Mouse (Mus musculus) neural tube, embryonic 12.5 days (tissue): Measurements from ENCODE around the gene Nlrc5. TPM values are rescaled to one million over a fixed set of nuclear protein-coding genes. Genes with fewer than 3 reads are reported as not detected.

ENCODE experiments used
- ATAC-seq: fragments of 200-750 bp; cut with Nextera tagmentation; 2 replicates; pipeline ENCODE4 v1.8.0; 2017; ENCODE audit warnings: low read depth, mild to moderate bottlenecking, moderate TSS enrichment, moderate library complexity; ENCODE audit not compliant: low FRiP score
- H3K27ac ChIP-seq: fragments of 300-500 bp; sonication (generic); 2 replicates; pipeline ENCODE4 v1.5.1; 2016
- H3K27me3 ChIP-seq: fragments of 300-500 bp; sonication (generic); replicated peaks from 2 replicates; pipeline ENCODE4 v1.6.1; 2016; ENCODE audit warnings: mild to moderate bottlenecking
- H3K36me3 ChIP-seq: fragments of 300-500 bp; sonication (generic); 2 replicates; pipeline ENCODE4 v1.6.1; 2016; ENCODE audit warnings: mild to moderate bottlenecking
- H3K4me1 ChIP-seq: fragments of 300-500 bp; sonication (generic); 2 replicates; pipeline ENCODE4 v1.6.1; 2016
- H3K4me2 ChIP-seq: fragments of 300-500 bp; sonication (generic); replicated peaks from 2 replicates; pipeline ENCODE4 v1.6.1; 2016; ENCODE audit warnings: mild to moderate bottlenecking
- H3K4me3 ChIP-seq: fragments of 300-500 bp; sonication (generic); 2 replicates; pipeline ENCODE4 v1.5.1; 2016
- H3K9ac ChIP-seq: fragments of 300-500 bp; sonication (generic); 2 replicates; pipeline ENCODE4 v1.6.1; 2016; ENCODE audit warnings: mild to moderate bottlenecking
- H3K9me3 ChIP-seq: fragments of 300-500 bp; sonication (generic); 2 replicates; pipeline ENCODE4 v1.6.1; 2016; ENCODE audit warnings: mild to moderate bottlenecking
- WGBS: fragments of 180-500 bp; shearing (Covaris S2); methylation state at CpG from one replicate; pipeline ENCODE4 v1.1.7; 2016; 5-methylcytosine and 5-hydroxymethylcytosine counted together
- polyA plus RNA-seq: library from polyadenylated mRNA; unstranded; fragments of >200 nt; fragmentation: Nextera tagmentation; extraction: Ambion mirVana; gene quantifications from 2 replicates; pipeline ENCODE4 v1.2.1, GENCODE M21; 2016

The Nlrc5 gene
- polyA plus RNA-seq, 1 experiment from 2014 or later, result 0.39 TPM

DNA sequence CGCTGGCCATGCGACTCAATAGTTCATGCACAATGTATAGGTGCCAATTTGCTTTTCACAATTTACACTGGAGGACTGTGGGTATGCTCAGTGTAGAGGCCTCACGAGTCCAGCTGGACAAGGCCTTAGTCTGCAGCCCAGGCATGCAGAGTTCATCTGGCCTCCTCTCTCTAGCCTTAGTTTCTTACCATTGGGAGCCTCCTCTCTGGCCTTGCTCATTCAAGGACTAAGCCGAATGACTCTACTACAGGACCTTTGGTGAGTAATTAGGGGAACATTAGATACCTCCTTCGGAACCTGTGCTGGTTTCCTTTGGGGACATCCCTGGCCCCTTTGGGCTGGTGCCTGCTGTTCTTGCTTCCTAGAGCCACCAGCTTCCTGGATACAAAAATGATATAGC, 84.9 kb downstream of the Nlrc5 start:
- H3K27ac ChIP-seq, result no peak overlapping the region
- no peak overlapping the region for H3K9ac ChIP-seq
- no peak for ATAC-seq
- no peak overlapping the region for H3K4me3 ChIP-seq
- H3K27me3 ChIP-seq, result no peaks in the 10 kb centered on the region
- H3K9me3 ChIP-seq, result no peaks in the 10 kb centered on the region
- WGBS, result 90% methylated on average over 5 of the region's 5 CpGs
- H3K4me2 ChIP-seq, result no peak overlapping the region
- no peaks in the 10 kb centered on the region for H3K36me3 ChIP-seq
- H3K4me1 ChIP-seq, result no peaks in the 10 kb centered on the region

DNA sequence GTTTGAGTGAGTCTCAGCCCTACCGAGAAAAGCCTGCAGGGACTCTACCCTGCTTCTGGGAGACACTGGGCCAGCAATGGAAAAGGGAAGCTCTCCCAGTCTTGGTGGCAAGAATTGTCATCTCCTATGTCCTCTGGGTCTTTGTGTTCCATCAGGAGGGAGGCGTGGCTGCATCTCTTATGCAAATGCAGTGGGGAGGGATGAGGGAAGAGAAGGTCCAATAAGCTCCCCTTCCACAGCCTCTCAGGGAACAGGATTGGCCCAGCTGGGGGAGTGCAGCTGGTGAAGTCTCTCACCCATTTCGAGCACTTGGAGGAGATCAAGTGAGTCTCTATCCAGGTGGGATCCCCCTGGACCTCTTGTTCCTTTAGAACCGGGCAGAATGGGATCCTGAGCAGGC, 87.3 kb downstream of the Nlrc5 start:
- Histone ChIP-seq H3K36me3 (no peaks in the 10 kb centered on the region), H3K4me3 (no peak overlapping the region), H3K4me1 (no peaks in the 10 kb centered on the region), H3K9ac (no peak overlapping the region), H3K27me3 (no peaks in the 10 kb centered on the region), H3K9me3 (no peaks in the 10 kb centered on the region), H3K4me2 (no peak overlapping the region), H3K27ac (no peak overlapping the region)
- no peak for ATAC-seq
- 52% methylated on average over 4 of the region's 4 CpGs for WGBS

DNA sequence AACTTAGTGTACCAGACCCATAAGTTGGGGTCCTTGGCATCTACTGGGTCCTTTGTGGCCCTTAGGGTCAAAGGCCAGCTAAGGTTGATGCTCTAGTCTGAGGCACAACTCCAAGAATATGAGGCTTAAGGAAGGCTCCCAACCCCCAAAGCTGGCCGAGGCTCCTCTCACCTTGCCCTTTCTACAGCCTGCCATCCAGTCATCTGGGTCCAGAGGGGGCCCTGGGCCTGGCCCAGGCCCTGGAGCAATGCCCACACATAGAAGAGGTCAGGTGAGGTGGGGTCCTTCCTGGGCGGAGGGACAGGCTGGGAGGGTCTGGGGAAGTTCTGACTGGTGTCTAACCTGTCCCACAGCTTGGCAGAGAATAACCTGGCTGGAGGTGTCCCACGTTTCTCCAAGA, 88.3 kb downstream of the Nlrc5 start:
- H3K9me3 ChIP-seq, result no peaks in the 10 kb centered on the region
- WGBS, result 86% methylated on average over 3 of the region's 3 CpGs
- H3K4me3 ChIP-seq, result no peak overlapping the region
- H3K4me1 ChIP-seq, result no peaks in the 10 kb centered on the region
- ATAC-seq, result no peak
- no peak overlapping the region for H3K27ac ChIP-seq
- H3K36me3 ChIP-seq, result no peaks in the 10 kb centered on the region
- H3K9ac ChIP-seq, result no peak overlapping the region
- H3K4me2 ChIP-seq, result no peak overlapping the region
- no peaks in the 10 kb centered on the region for H3K27me3 ChIP-seq

DNA sequence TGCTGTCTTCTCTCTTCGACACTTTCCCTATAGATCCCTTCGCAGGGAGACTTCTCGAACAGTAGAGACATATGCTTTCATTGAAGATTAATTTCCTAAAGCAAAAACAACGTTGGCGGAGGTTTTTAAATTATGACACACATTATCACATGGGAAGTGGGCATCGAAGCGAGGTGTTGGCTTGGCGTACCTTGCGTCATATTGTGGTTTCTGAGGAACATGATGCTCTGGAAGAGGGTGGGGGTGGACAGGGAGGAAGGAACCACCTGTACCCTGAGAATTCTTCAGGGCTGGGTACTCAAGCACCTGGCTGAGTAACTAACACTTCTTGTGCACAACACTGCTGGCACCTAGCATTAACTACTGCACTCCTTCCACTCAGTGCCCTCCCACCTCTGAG, 90.4 kb downstream of the Nlrc5 start:
- WGBS, result 91% methylated on average over 9 of the region's 9 CpGs
- H3K4me3 ChIP-seq, result no peak overlapping the region
- no peaks in the 10 kb centered on the region for H3K27me3 ChIP-seq
- no peaks in the 10 kb centered on the region for H3K9me3 ChIP-seq
- no peaks in the 10 kb centered on the region for H3K4me1 ChIP-seq
- H3K9ac ChIP-seq, result no peak overlapping the region
- no peaks in the 10 kb centered on the region for H3K36me3 ChIP-seq
- no peak overlapping the region for H3K27ac ChIP-seq
- no peak overlapping the region for H3K4me2 ChIP-seq
- no peak for ATAC-seq

DNA sequence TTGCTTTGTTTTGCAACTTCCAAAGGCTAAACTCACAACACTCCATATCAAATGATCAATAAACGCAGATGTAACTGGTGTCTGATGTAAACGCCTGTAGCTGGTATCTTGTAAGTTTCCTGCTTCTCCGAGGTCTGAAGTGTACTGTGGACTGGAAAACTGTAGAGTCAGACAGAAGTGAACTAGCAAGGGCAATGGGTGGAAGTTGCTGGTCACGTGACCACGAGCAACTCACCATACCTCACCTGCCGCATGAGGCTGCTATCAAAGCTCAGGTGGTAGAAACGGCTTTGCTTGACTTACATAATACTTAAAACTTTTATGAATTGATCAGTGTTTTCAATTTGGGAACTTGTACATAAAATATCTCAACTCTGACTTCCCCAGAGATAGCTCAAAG, 93.0 kb downstream of the Nlrc5 start:
- Histone ChIP-seq H3K9me3 (no peaks in the 10 kb centered on the region), H3K27me3 (peaks cover 15% of the 10 kb centered on the region; the same call in 1 of the 2 replicates), H3K4me1 (no peaks in the 10 kb centered on the region), H3K4me2 (no peak overlapping the region), H3K4me3 (no peak overlapping the region), H3K9ac (no peak overlapping the region), H3K27ac (no peak overlapping the region), H3K36me3 (no peaks in the 10 kb centered on the region)
- ATAC-seq, result no peak
- 84% methylated on average over 7 of the region's 7 CpGs for WGBS

DNA sequence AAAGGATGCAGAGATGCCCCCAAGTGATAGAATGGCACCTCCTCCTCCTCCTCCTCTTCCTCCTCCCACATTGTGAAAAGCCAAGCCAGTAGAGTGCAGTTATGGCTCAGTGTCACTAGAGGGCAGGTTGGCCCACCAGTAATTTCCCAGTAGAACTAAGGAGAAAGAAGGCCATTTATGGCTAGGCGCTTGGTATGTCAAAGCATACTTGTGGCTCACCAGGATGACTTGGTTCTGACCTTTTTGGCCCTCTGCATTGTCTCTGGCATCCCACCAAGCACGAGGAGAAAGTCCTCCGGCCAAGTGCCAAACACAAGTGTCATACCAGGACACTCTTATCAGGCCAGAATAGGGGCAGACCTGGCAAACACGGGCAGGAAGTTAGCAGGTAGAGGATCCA, 94.1 kb downstream of the Nlrc5 start:
- H3K4me2 ChIP-seq, result no peak overlapping the region
- ATAC-seq, result no peak
- H3K4me3 ChIP-seq, result no peak overlapping the region
- no peaks in the 10 kb centered on the region for H3K36me3 ChIP-seq
- H3K9ac ChIP-seq, result no peak overlapping the region
- 41% methylated on average over 4 of the region's 4 CpGs for WGBS
- H3K9me3 ChIP-seq, result no peaks in the 10 kb centered on the region
- no peak overlapping the region for H3K27ac ChIP-seq
- H3K4me1 ChIP-seq, result peaks cover 7% of the 10 kb centered on the region; the same call in 1 of the 2 replicates
- H3K27me3 ChIP-seq, result peaks cover 24% of the 10 kb centered on the region

DNA sequence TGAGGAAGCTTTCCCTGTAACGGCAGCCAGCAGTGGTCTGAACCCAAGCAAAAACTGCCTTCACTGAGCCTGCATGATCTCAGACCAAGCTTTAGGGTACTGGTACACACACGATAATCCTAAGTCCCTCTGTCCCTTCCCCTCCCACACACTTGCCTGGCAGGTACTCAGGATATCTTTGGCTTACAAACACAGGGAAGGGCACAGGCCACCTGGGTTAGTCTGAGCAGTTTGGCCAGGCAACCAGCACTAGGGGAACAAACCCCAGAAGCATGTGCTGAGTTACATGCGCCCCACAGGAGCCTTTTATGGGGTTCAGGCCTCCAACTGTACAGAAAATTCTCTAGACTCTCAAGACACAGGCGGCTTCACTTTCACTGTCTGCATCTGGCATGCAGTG, 95.7 kb downstream of the Nlrc5 start:
- H3K4me1 ChIP-seq, result peaks cover 16% of the 10 kb centered on the region
- WGBS, result 72% methylated on average over 4 of the region's 4 CpGs
- no peak overlapping the region for H3K4me3 ChIP-seq
- no peak for ATAC-seq
- no peaks in the 10 kb centered on the region for H3K36me3 ChIP-seq
- no peak overlapping the region for H3K27ac ChIP-seq
- no peak overlapping the region for H3K4me2 ChIP-seq
- H3K9ac ChIP-seq, result no peak overlapping the region
- peaks cover 39% of the 10 kb centered on the region for H3K27me3 ChIP-seq
- no peaks in the 10 kb centered on the region for H3K9me3 ChIP-seq

DNA sequence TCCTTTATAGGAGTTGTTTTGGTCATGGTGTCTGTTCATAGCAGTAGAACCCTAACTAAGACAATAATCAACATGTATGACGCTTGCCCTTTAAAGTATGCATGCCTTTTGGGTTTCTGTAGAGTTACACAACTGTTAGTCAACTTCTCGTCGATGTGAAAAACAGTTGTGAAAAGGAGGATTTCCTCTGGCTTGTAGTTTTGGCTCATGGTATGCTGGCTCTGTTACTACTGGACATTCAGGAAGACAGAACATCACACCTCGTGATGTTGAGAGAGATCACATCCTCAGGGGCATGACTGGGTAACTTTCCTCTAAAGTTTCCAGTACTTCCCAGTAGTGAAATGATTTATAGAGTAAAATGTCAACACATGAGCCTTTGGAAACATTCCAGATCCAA, 96.5 kb downstream of the Nlrc5 start:
- WGBS, result 94% methylated on average over 4 of the region's 4 CpGs
- peaks cover 40% of the 10 kb centered on the region for H3K27me3 ChIP-seq
- no peak for ATAC-seq
- no peaks in the 10 kb centered on the region for H3K9me3 ChIP-seq
- H3K9ac ChIP-seq, result no peak overlapping the region
- H3K4me3 ChIP-seq, result no peak overlapping the region
- peaks cover 21% of the 10 kb centered on the region for H3K4me1 ChIP-seq
- H3K27ac ChIP-seq, result no peak overlapping the region
- no peaks in the 10 kb centered on the region for H3K36me3 ChIP-seq
- no peak overlapping the region for H3K4me2 ChIP-seq

DNA sequence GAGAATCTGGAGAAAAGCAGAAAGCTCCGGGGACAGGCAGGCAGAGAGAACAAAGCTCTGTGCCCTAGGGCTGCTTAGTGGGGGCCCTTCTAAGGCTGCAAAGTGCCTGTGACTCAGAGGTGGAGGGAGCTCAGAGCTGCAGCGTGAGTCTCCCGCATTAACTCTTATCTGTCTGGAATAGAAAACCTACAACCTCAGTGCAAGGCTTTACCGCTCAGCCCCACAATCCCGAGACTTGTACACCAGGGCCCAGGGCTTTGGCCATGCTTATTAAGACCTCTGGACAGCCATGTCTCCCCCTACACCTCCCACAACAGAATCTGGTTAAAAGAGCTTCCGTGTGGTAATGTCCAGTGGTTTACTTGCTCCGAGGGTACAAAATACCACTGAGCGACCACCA, 97.8 kb downstream of the Nlrc5 start:
- no peaks in the 10 kb centered on the region for H3K9me3 ChIP-seq
- WGBS, result 2% methylated on average over 8 of the region's 8 CpGs
- ATAC-seq, result no peak
- H3K4me3 ChIP-seq, result no peak overlapping the region
- peak overlapping the region; percentile 95 for H3K4me2 ChIP-seq
- peaks cover 22% of the 10 kb centered on the region for H3K4me1 ChIP-seq
- H3K9ac ChIP-seq, result no peak overlapping the region
- no peaks in the 10 kb centered on the region for H3K36me3 ChIP-seq
- peaks cover 42% of the 10 kb centered on the region for H3K27me3 ChIP-seq
- H3K27ac ChIP-seq, result no peak overlapping the region

DNA sequence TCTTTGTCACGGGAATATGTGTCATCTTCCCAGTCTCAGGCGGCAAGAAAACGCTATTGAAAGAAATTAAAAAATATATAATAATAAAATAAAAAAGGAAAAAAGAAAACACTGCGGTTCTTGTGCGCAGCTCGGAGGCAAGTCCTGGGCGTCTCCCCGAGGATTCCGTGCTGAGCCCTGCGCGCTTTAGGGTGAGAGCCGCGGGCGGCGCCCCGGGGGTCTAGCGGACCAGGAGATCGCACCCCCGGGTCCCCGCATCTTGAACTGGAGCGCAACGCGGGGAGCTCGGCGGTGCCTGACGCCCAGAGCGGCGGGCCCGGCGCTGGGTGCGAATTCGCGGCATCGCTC, 98.3 kb downstream of the Nlrc5 start:
- peak overlapping the region; percentile 95 for H3K4me2 ChIP-seq
- H3K27ac ChIP-seq, result no peak overlapping the region
- whole genome bisulfite sequencing, result under 1% methylated on average over 34 of the region's 34 CpGs
- H3K4me1 ChIP-seq, result peaks cover 22% of the 10 kb centered on the region
- H3K4me3 ChIP-seq, result peak overlapping the region; percentile 58
- peaks cover 46% of the 10 kb centered on the region for H3K27me3 ChIP-seq
- no peaks in the 10 kb centered on the region for H3K36me3 ChIP-seq
- peak overlapping the region; percentile 76 for H3K9ac ChIP-seq
- H3K9me3 ChIP-seq, result no peaks in the 10 kb centered on the region
- no peak for ATAC-seq

DNA sequence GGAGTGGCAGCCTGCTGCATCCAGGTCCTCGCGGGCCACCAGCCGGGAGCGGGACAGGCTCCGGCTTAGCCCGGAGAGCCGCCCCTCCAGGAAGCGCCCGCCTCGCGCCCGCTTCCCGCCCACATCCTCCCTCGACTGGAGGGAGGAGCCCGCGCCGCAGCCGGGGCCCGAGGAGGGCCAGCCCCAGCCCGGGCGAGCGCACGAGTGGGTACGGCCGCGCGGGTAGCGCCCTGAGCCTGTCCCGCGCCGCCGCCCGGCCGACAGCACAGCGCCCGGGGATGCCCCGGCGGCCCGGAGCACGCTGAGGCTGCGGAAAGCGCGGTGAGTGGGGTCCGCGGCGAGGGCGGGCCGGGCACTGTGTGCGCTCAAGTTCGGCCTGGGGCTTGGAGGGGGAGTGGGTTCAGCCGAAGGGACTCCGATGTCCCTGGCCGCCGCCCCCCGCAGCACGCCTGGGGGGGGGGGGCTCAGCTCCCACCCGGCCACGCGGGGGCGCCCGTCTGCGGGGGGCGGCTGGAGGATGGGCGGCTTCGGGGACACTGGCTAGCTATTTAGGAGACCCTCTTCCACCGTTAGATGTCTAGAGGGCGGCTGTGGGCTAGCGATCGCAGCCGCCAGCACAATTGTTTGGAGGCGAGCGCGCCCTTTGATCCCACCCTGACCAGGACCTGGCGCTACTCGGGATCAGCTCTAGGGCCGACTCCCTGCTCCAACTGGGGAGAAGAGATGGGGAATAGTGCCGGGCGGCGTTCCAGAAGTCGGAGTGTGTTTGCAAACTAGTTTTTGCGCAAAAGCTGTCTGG, 98.9 kb downstream of the Nlrc5 start, which contains the start of gene Cpne2:
Cpne2 (plus strand) TSS at position 118 of the 799 bp plus-strand sequence.
- peak within 1 kb of the TSS; percentile 76 for H3K9ac ChIP-seq
- no peaks in the 10 kb centered on the region for H3K36me3 ChIP-seq
- H3K27ac ChIP-seq, result no peak within 1 kb of the TSS
- peak within 1 kb of the TSS; percentile 58 for H3K4me3 ChIP-seq
- ATAC-seq, result peak; percentile 77
- H3K9me3 ChIP-seq, result no peaks in the 10 kb centered on the region
- peaks cover 22% of the 10 kb centered on the region for H3K4me1 ChIP-seq
- H3K27me3 ChIP-seq, result peaks cover 46% of the 10 kb centered on the region
- under 1% methylated on average over 78 of the region's 81 CpGs for WGBS
- peak within 1 kb of the TSS; percentile 95 for H3K4me2 ChIP-seq

DNA sequence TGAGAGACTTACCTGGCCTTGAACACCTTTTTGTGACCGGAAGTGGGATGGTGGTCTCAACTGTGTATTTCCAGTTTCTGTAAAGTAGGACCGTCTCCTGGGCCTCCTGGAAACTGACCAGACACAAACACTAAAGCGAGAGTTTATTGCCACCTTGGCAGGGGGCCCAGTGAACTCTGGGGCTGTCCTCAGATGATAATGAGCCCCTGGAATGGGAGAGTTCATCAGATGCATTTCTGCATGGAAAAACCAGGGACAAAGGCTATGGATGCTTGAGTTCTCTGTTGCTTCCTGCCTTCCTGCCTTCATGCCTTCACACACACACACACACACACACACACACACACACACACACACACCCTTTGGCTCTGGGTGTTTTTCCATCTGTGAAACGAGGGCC, 100.5 kb downstream of the Nlrc5 start:
- Histone ChIP-seq H3K27ac (no peak overlapping the region), H3K4me2 (peak overlapping the region; percentile 24; the same call in 1 of the 2 replicates), H3K4me3 (no peak overlapping the region), H3K9ac (no peak overlapping the region), H3K36me3 (no peaks in the 10 kb centered on the region), H3K4me1 (peaks cover 22% of the 10 kb centered on the region), H3K9me3 (no peaks in the 10 kb centered on the region), H3K27me3 (peaks cover 46% of the 10 kb centered on the region)
- no peak for ATAC-seq
- WGBS, result 19% methylated on average over 4 of the region's 4 CpGs

DNA sequence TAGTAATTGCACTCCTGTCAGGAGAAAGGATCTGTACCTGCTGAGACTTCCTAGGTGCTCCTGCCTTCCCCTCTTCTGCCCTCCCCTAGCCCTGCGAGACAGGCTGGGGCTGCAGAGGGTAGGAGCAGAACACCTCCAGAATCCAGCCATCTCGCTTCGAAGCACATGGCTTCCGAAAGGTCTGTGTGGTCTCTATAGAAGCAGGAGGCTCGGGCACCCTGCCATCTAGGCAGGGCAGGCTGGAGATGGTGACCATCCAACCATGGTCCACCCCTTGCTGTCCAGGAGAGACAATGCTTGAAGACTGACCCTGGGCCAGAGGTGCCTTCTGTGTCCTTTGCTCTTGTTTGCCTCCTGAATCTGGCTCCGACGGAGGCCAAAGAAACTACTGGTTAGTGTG, 101.5 kb downstream of the Nlrc5 start:
- H3K4me2 ChIP-seq, result no peak overlapping the region

More for the DNA sequence above, 101.5 kb downstream of the Nlrc5 start:
- peaks cover 41% of the 10 kb centered on the region for H3K27me3 ChIP-seq
- 82% methylated on average over 7 of the region's 7 CpGs for WGBS
- H3K9me3 ChIP-seq, result no peaks in the 10 kb centered on the region
- peaks cover 22% of the 10 kb centered on the region for H3K4me1 ChIP-seq
- no peak overlapping the region for H3K4me3 ChIP-seq
- H3K27ac ChIP-seq, result no peak overlapping the region
- H3K36me3 ChIP-seq, result no peaks in the 10 kb centered on the region
- H3K9ac ChIP-seq, result no peak overlapping the region
- ATAC-seq, result no peak
